Mouse (Mus musculus) natural killer cell, adult 2 months (primary cell): ENCODE results near the gene C8a.

ENCODE experiments used
- DNase-seq, 2 experiments: peaks; one replicate each; pipeline ENCODE4 v3.0.0; 2022; ENCODE audit warnings: low spot score in 2 of 2

C8a gene

DNA sequence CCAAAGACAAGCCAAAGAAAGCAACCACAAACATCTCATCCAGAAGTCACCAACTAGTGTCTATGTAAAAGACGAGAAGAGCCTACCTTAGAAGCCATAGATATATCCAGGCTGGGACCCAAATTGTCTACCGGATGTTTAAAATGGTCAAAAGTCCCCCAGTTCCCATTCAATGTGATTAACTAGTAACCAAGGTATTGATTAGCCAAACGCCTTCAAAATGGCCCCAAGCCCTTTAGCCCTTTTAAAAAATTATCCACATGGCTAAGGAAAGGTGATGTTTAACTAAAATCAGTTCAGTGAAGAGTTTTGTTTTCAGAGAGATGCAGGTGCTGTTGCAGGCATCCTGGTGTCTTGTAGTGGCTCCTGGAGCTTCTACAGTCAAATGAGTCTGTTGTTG, at the start of gene C8a:
Gene C8a, minus strand, starts transcription at position 76 of the 400 bp plus-strand sequence.
- no peak for DNase-seq

GRCm38 (mm10) chr4:104925383-104925782, 49.2 kb upstream of the C8a start:
- no peak for DNase-seq

DNA sequence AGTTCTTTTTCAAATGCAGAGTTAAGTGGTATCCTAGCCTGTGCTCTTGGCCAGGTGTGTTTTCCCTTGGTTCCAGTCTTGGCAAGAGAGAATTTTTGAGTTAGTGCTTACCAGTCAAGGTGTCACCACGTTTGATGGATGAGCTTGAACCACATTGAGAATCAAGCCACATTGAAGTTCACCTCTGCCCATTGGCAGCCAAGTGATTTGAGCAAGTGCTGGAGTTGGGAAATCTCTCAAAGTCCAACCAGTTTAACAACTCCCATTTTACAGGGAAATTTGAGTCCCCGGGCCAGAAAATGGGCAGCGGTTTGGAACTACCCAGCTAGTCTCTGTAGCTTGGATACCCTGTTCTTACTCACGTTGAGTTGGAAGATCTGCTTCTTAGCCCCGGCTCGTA, 41.8 kb upstream of the C8a start:
- DNase-seq = no peak

GRCm38 (mm10) chr4:104914711-104915247, 38.6 kb upstream of the C8a start:
- DNase-seq = no peak

DNA sequence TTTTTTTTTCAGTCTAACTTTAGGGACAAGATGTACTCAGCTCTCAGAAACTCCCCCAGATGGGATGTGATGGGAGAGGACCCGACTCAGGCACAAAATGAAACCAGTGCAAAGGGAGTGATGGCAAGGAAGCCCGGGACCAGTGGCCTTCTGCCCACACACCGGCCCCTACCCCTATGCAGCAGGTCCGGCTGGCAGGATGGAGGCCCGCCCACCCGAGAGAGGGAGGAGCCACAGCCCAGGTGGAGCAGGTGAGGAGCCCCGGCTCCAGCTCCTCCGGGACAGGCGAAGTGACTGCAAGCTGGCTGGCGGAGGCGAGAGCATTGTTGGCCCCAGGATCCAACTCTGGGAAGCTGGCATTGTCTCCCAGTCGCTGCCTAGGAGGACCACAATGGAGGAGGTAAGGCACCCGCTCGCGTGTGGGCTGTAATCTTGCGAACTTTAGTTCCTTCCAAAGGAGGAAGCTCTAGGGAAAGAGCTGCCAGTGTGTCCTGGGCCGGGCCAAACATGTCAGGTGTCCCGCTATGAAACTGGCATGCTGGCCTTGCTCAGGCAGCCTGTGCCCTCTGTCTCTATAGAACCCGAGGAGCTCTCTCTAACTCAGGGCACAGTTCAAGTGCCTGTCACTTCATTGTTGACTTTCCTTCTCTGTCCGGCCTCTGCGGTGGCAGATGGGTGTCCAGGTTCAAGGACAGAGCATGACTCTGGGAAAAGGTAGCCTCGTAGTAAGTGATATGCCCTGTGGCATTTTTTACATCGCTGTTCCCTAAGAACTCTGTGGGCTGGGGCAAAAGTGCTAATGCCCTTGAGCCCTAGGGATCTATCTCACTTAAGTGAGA, 37.3 kb upstream of the C8a start, which contains the start of gene Fyb2:
Gene Fyb2, plus strand, starts transcription at position 166 of the 839 bp plus-strand sequence.
- no peak for DNase-seq

GRCm38 (mm10) chr4:104911685-104912084, 35.5 kb upstream of the C8a start:
- DNase-seq = peak in 1 of 2 experiments; percentile 21

DNA sequence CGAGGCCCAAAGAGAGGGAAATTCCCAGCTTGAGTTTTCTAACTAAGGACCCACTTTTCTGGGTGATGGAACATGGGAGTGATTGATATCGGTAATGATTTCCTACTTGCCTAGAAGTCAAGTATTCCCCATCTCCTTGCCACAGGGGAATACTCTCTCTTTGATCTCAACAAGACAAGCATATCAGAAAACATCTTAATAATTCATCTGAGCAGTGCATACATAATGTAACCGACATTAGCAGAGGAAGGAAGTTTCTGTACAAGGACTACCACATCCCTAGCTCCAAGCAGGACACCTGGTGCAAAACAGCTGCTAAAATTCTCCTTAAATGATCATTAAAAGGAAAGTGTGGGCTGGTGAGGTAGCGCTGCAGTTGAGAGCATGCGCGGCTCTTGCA, 28.9 kb upstream of the C8a start:
- DNase-seq = no peak

GRCm38 (mm10) chr4:104902836-104903235, 26.6 kb upstream of the C8a start:
- DNase-seq = no peak

DNA sequence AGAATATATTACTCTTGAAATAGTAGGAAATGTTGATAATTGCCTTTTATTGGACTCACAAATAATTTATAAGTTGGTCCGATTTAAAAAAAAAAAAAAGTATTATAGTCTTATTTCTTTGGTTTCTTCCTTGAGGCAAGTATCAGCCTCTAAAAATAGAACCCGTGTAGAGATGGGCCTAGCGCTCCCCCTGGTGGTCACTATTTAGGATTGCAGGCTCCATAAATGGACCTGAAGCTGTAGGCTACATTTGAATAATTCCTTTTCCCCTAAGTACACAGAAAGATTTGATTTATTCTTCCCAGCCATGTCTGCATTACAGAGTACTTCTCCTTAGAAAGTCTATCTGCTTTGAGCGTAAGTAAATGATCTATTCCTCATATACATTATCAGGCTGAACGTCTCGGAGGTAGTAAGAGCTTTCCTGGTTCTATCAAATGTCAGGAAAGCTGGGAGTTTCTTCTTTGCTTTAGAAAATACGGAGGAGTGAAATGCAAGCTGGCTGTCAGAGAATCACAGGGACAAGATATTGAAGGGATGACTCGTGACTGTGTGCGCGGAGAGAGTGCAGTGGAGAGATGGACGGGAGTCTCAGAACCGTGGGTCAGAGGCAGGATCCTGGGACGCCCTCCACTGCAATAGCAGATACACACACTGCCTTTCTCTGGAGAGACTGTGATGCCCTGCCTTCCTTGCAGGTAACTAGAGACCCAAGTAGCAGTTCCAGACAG, 18.0 kb upstream of the C8a start:
- no peak for DNase-seq

DNA sequence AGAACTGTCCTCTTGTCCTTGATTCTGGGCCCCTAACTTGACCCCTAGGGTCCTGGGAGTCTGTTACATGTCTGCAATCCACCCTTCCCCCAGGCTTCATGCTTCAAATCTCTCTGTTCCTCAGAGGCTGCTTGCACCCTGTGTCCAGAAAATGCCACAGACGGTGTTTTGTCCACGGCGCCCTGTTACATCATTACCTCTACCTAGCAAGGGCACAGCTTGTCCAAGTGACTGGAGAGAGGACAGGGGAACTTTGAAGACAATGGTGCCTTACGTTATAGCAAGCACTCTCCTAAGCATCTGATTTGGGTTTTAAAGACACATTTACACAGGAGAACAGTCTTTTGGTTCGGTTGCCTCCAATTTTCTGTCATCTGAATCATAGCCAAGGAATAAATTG, 17.4 kb upstream of the C8a start:
- no peak for DNase-seq

GRCm38 (mm10) chr4:104891708-104892107, 15.5 kb upstream of the C8a start:
- DNase-seq = no peak

- no peak for DNase-seq
Observed at GRCm38 (mm10) chr4:104888499-104889262, 12.5 kb upstream of the C8a start.

- no peak for DNase-seq
Observed at GRCm38 (mm10) chr4:104887486-104887885, 11.3 kb upstream of the C8a start.

DNA sequence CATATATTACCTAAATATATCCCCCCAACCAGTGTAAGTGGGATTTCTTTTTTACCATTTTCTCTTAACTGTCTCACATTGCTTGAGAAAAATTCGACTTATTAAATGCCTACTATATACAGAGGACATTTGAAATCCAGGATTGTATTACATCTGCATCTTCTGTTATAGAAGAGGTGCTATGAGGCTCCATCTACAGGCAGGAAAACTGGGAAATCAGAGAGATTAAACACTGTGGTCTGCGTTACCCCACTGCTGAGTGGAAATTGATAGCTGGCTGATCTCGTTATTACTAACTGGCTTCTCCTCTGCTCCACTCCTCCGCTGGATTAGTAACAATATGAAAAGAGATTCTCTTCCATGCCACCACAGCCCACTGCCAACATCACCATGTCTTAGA, 366 bp downstream of the C8a start:
- DNase-seq = no peak

DNA sequence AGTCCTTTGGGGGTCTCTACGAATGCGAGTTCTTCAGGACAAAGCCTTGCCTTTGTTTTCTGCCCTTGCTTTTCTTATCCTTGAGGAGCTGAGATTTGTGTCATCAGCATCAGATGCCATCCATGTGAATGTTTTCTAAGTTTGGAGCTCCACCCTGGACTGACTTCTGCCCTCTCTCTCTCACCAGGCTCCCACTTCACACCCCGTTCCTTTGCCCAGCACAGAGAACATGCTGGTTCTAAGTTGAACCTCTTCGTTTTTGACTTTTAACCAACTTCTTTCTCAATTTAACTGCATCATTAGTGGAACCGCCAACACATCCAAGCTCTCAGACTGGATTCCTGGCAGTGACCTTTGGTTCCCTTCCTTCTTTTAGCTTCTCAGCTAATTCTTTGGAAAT, 6.0 kb downstream of the C8a start:
- DNase-seq = no peak

- DNase-seq = no peak
Observed at GRCm38 (mm10) chr4:104869581-104869980, 6.6 kb downstream of the C8a start.

DNA sequence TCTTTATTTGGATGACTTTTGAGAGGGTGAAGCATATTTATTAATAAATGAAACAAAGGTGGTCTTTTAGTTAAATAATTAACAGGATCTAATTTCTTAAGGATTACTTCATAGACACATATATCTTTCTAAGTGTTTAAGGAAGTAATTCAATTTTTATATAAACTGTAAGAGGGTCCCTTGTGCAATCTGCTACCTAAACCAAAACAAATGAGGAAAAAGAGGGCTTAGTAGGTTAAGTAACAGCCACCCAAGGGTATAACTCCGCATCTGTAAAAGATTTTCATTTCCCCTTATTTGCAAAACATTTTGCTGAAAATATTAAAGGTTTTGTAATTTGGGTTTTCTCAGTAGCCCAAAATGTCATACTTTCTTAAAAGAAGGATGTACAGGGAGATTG, 11.8 kb downstream of the C8a start:
- no peak for DNase-seq

GRCm38 (mm10) chr4:104861241-104861640, 15.0 kb downstream of the C8a start:
- no peak for DNase-seq

DNA sequence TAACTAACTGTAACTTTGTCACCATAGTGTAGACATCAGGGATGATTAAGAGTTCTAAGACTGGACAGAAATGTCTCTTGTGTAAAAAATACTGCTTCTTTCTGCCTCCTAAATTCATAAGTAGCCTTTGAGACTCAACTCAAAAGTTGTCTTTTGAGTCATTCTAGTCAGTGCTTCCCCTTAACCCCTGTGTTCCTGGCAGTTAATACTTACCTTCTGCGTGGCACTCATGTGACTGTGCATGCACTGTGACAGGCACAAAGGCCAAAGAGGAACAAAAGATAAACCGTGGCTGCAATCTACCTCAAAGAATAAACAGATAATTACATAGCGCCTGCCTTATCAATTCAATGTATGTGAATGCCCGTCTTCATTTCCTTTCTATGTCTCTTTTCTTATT, 18.4 kb downstream of the C8a start:
- no peak for DNase-seq

DNA sequence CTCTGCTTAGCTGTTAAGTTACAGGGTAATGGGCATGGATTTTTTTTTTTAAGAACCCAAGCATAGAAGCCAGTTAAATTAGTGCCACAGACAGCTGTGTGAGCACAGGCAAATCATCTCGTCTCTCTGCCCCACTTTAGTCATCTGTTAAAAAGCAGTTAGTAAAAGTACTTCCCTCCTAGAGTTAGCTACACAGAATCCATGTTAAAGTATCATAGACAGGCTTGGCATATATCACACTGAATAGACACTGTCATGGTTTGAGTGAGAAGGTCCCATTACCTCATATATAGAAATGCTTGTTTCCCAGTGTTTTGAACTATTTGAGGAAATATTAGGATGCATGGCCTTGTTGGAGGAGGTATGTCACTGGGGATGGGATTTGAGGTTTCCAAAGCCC, 19.2 kb downstream of the C8a start, which contains the start of gene Gm17662:
Gene Gm17662, plus strand, starts transcription at position 301 of the 400 bp plus-strand sequence.
- DNase-seq = no peak

- DNase-seq = no peak
Observed at GRCm38 (mm10) chr4:104855216-104855615, 21.0 kb downstream of the C8a start.

GRCm38 (mm10) chr4:104843546-104843945, 32.7 kb downstream of the C8a start:
- no peak for DNase-seq
